Mouse (Mus musculus) left cerebral cortex, postnatal 14 days (tissue): ENCODE measurements around the gene Nfatc3. TPM values are rescaled to one million over a fixed set of nuclear protein-coding genes. Genes with fewer than 3 reads are reported as not detected.

ENCODE experiments used
- DNase-seq, 2 experiments: peaks; one replicate each; pipeline ENCODE4 v3.0.0; 2021 to 2022; ENCODE audit warnings: low spot score in 2 of 2, mixed read lengths in 1 of 2
- intact Hi-C: fragments of 180-260 bp; cut with DNase I; formaldehyde crosslinking; loops from one replicate; pipeline ENCODE4 v1.15.1; 2025
- total RNA-seq, 2 experiments: library from RNA; stranded (reverse); gene quantifications; 2 replicates each; pipeline ENCODE4 v1.2.3; 2021

Gene Nfatc3
- total RNA-seq, 2 experiments from 2014 or later = 9.2 to 9.7 TPM

- intact Hi-C loops = no loop called here
These were observed 4.3 kb upstream of the Nfatc3 start for GRCm38 (mm10) chr8:106054190-106054811.

GRCm38 (mm10) chr8:106055038-106055437 is 3.6 kb upstream of the Nfatc3 start:
- intact Hi-C loops = no loop called here
- no peak for DNase-seq

More at GRCm38 (mm10) chr8:106054190-106054811, 4.3 kb upstream of the Nfatc3 start:
- no peak for DNase-seq

- DNase-seq = no peak
- intact Hi-C loops = no loop called here
These were observed 2.1 kb upstream of the Nfatc3 start for GRCm38 (mm10) chr8:106056455-106056982.

- intact Hi-C loops = no loop called here
- DNase-seq = peak in 1 of 2 experiments; percentile 35
These were observed 1.2 kb downstream of the Nfatc3 start for GRCm38 (mm10) chr8:106059613-106060371.

- intact Hi-C loops = no loop called here
- DNase-seq = no peak
These were observed 1.9 kb downstream of the Nfatc3 start for GRCm38 (mm10) chr8:106060521-106060920.

GRCm38 (mm10) chr8:106061686-106062085 is 3.0 kb downstream of the Nfatc3 start:
- intact Hi-C loops = no loop called here
- DNase-seq = no peak

GRCm38 (mm10) chr8:106063046-106063445 is 4.4 kb downstream of the Nfatc3 start:
- intact Hi-C loops = no loop called here
- no peak for DNase-seq

- DNase-seq = peak in 1 of 2 experiments; percentile 26
- intact Hi-C loops = no loop called here
These were observed 8.1 kb downstream of the Nfatc3 start for GRCm38 (mm10) chr8:106066721-106067120.

- peak in 1 of 2 experiments; percentile 17 for DNase-seq
- intact Hi-C loops = no loop called here
These were observed 10.9 kb downstream of the Nfatc3 start for GRCm38 (mm10) chr8:106069565-106069964.

GRCm38 (mm10) chr8:106072113-106072512 is 13.5 kb downstream of the Nfatc3 start:
- intact Hi-C loops = no loop called here
- DNase-seq = no peak

- no peak for DNase-seq
These were observed 15.6 kb downstream of the Nfatc3 start for GRCm38 (mm10) chr8:106074236-106074635.

GRCm38 (mm10) chr8:106074659-106075058 is 16.0 kb downstream of the Nfatc3 start:
- intact Hi-C loops = no loop called here
- no peak for DNase-seq

More at GRCm38 (mm10) chr8:106074236-106074635, 15.6 kb downstream of the Nfatc3 start:
- intact Hi-C loops = no loop called here

GRCm38 (mm10) chr8:106075161-106075862 is 16.7 kb downstream of the Nfatc3 start:
- DNase-seq = peak; percentile 17 to 64
- intact Hi-C loops = no loop called here

- DNase-seq = no peak
- intact Hi-C loops = no loop called here
These were observed 17.2 kb downstream of the Nfatc3 start for GRCm38 (mm10) chr8:106075863-106076174.

- intact Hi-C loops = no loop called here
- DNase-seq = no peak
These were observed 18.0 kb downstream of the Nfatc3 start for GRCm38 (mm10) chr8:106076612-106077011.

GRCm38 (mm10) chr8:106077452-106078067 is 18.9 kb downstream of the Nfatc3 start:
- no peak for DNase-seq
- intact Hi-C loops = no loop called here

- DNase-seq = no peak
- intact Hi-C loops = no loop called here
These were observed 43.7 kb downstream of the Nfatc3 start for GRCm38 (mm10) chr8:106102321-106102720.

- intact Hi-C loops = no loop called here
- no peak for DNase-seq
These were observed 45.2 kb downstream of the Nfatc3 start for GRCm38 (mm10) chr8:106103888-106104287.

- DNase-seq = no peak
- intact Hi-C loops = no loop called here
These were observed 47.6 kb downstream of the Nfatc3 start for GRCm38 (mm10) chr8:106106193-106106592.

- intact Hi-C loops = no loop called here
- no peak for DNase-seq
These were observed 49.4 kb downstream of the Nfatc3 start for GRCm38 (mm10) chr8:106108080-106108479.
